Mouse (Mus musculus) E14TG2a.4 (cell line): ENCODE data around the gene Bst1.

Source experiments
- CTCF ChIP-seq: conservative IDR thresholded peaks from 2 replicates; pipeline ENCODE4 v1.5.1; 2014; ENCODE audit warnings: low read length
- NANOG ChIP-seq: IDR thresholded peaks from 2 replicates; pipeline ENCODE4 v1.6.1; 2014; ENCODE audit warnings: borderline replicate concordance, low read length, mixed read lengths
- POU5F1 ChIP-seq: IDR thresholded peaks from 2 replicates; pipeline ENCODE4 v1.6.1; 2014; ENCODE audit warnings: low read length, borderline replicate concordance

- TF ChIP-seq CTCF (no peak), NANOG (no peak), POU5F1 (no peak)
Measured at GRCm38 (mm10) chr5:43824580-43824979, 5.9 kb downstream of the Bst1 start.
